Mouse (Mus musculus) hematopoietic stem cell, adult 5-6 weeks (primary cell): ENCODE measurements at regions not wholly inside any gene's neighbourhood (a gene's known extent, or its start where the extent isn't known, plus 50 kb on each side); places are given as distances from the start of the nearest gene placed in this dataset.

Source experiments
- ATAC-seq, 2 experiments: fragments of 125-278 bp in 1 of 2; replicated peaks in 1 of 2; 2 replicates each; pipeline ENCODE4 v1.8.0; 2016 to 2017; ENCODE audit warnings: inconsistent platforms in 2 of 2, mild to moderate bottlenecking in 2 of 2, moderate number of reproducible peaks in 2 of 2, low read depth in 1 of 2, moderate TSS enrichment in 1 of 2; ENCODE audit not compliant: low FRiP score in 2 of 2, poor library complexity in 2 of 2, severe bottlenecking in 2 of 2, insufficient read depth in 1 of 2, low TSS enrichment in 1 of 2

DNA sequence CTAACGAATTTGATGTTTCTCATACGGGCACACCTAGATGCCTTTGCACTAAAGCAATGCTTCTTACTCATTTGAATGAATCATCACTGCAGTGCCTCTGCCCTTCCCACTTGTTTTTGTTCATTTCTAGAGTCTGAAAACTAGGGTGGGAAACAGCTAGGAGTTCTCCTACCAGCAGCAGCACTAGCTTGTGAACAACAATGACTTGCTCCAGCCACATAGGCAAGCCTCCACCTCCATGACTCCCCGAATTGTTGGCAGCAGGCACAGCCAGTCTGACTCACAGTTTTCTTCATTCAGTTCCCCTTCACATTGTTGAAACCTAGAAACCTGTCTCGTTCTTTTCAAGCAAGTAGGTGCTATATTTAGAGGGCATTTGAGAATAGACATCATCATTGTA lies 57.5 kb upstream of the Arg1 start:
- ATAC-seq: no peak

DNA sequence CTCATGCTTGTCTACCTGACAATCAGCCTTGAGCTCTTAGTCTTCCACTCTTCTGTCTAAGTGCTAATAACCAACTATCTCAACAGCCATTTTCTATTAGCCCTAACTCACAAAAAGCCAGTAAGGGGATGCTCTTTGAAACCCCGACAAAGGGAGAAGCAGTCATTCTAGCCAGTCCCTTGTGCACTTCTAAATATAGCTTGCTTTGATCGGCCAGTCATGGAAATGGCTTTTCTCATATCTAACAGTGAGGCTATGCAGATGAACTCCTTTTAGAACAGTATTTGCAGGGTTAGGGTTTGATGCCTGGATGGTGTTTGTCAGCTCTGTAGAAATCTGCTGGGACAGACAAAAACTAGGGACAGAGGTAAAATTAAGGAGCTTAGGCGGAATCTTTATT lies 54.5 kb upstream of the Arg1 start:
- no peak for ATAC-seq
